Mouse (Mus musculus) heart, adult 2 months (tissue): ENCODE measurements around the gene Them7. TPM values are rescaled to one million over a fixed set of nuclear protein-coding genes. Genes with fewer than 3 reads are reported as not detected.
A peak's percentile ranks its signal among the peaks of the same experiment; 100 is the strongest.

ENCODE experiments used
- DNase-seq, 2 experiments: peaks; one replicate each; pipeline ENCODE4 v3.0.0; 2021
- H3K27ac ChIP-seq: fragments of 200-600 bp; 2 replicates; pipeline ENCODE4 v1.8.1; 2022
- H3K27me3 ChIP-seq: fragments of 200-500 bp; 2 replicates; pipeline ENCODE4 v1.6.1; 2012; ENCODE audit warnings: mild to moderate bottlenecking, low read length, inconsistent platforms, mixed read lengths; ENCODE audit not compliant: control insufficient read depth, insufficient read depth
- H3K36me3 ChIP-seq: fragments of 200-500 bp; 2 replicates; pipeline ENCODE4 v1.6.1; 2012; ENCODE audit warnings: low read length, inconsistent platforms; ENCODE audit not compliant: control insufficient read depth, insufficient read depth
- H3K4me1 ChIP-seq: fragments of 200-500 bp; 2 replicates; pipeline ENCODE4 v1.6.1; 2011; ENCODE audit warnings: low read length; ENCODE audit not compliant: control insufficient read depth, insufficient read depth
- H3K4me3 ChIP-seq: fragments of 200-600 bp; 2 replicates; pipeline ENCODE4 v1.8.1; 2022
- H3K79me2 ChIP-seq: fragments of 200-500 bp; replicated peaks from 2 replicates; pipeline ENCODE4 v1.6.1; 2012; ENCODE audit warnings: mild to moderate bottlenecking, inconsistent platforms, low read length, moderate library complexity, mixed read lengths; ENCODE audit not compliant: control insufficient read depth, insufficient read depth
- H3K9ac ChIP-seq: fragments of 200-500 bp; 2 replicates; pipeline ENCODE4 v1.6.1; 2012; ENCODE audit warnings: low read depth, mild to moderate bottlenecking, control low read depth, inconsistent platforms, low read length, mixed read lengths
- CTCF ChIP-seq: fragments of 200-600 bp; IDR thresholded peaks from 2 replicates; pipeline ENCODE4 v1.8.1; 2022; ENCODE audit warnings: antibody characterized with exemption, mild to moderate bottlenecking, moderate library complexity
- EP300 ChIP-seq: fragments of 200-500 bp; IDR thresholded peaks from 2 replicates; pipeline ENCODE4 v1.6.1; 2011; ENCODE audit warnings: low read depth, low read length, control low read depth; ENCODE audit not compliant: insufficient read depth
- POLR2A ChIP-seq: fragments of 200-500 bp; IDR thresholded peaks from 2 replicates; pipeline ENCODE4 v1.6.1; 2011; ENCODE audit warnings: mild to moderate bottlenecking, low read depth, low read length, control low read depth; ENCODE audit not compliant: insufficient read depth
- WGBS: fragments of 180-500 bp; shearing (Covaris S2); methylation state at CpG from one replicate; pipeline ENCODE4 v1.1.7; 2018; 5-methylcytosine and 5-hydroxymethylcytosine counted together
- intact Hi-C: fragments of 180-260 bp; cut with DNase I; formaldehyde crosslinking; loops from one replicate; pipeline ENCODE4 v1.15.1; 2025
- polyA plus RNA-seq: library from polyadenylated mRNA; depleted of rRNA; stranded (reverse); fragments of >200 nt; gene quantifications from 2 replicates; pipeline ENCODE4 v1.2.3, GENCODE M21; 2012
- total RNA-seq, 2 experiments: library from RNA; stranded (reverse); gene quantifications; 2 replicates each; pipeline ENCODE4 v1.2.3; 2021

The Them7 gene
- total and polyA plus RNA-seq, 3 experiments: 0.27 to 2.9 (median 2.5) TPM

DNA sequence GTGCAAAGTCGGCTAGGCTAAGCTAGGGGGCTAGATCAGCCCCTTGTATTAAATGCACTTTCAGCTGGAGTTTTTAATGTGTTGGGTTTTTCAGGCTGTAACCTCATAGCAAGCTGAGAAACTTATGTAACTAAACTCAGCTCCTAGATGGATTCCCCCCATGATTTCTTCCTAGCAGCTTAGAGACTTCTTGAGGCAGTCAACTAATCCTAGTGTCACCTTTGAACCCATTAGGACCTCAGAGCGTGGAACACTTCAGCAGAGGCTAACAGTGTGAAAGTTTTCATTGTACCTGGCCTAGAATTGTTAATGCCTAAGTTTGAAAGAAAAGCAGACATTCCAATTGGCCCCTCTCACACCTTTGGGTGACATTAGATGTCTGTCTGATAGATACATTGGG, 13.7 kb downstream of the Them7 start:
- H3K9ac ChIP-seq: no peak overlapping the region
- H3K4me3 ChIP-seq: no peak overlapping the region
- no peak overlapping the region for H3K27ac ChIP-seq
- no peaks in the 10 kb centered on the region for H3K36me3 ChIP-seq
- no peak for TF ChIP-seq CTCF
- H3K4me1 ChIP-seq: no peaks in the 10 kb centered on the region
- intact Hi-C loops: no loop called here
- no peaks in the 10 kb centered on the region for H3K27me3 ChIP-seq
- no peaks in the 10 kb centered on the region for H3K79me2 ChIP-seq
- no peak for DNase-seq
- 78% methylated on average over 2 of the region's 2 CpGs for WGBS

DNA sequence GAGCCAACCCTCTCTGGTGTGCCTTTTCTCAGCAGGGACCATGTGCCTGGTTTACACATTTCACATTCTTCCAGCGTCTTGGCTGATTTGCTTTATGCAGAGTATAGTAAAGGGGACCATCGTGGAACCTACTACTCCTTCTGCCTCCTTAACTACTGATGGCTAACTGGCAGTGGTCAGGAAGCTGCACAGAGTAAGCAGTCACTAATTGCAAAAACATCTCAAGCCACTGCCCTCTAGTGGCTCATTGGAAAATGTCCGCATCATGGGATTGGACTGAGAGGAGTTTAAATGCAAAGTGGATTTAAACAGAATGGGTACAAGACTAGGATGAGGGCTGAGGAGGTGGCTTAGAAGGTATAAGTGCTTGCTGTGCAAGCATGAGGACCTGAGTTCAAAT, 14.7 kb downstream of the Them7 start:
- H3K27me3 ChIP-seq: no peaks in the 10 kb centered on the region
- intact Hi-C loops: no loop called here
- DNase-seq: peak in 1 of 2 experiments; percentile 9
- H3K79me2 ChIP-seq: no peaks in the 10 kb centered on the region
- no peaks in the 10 kb centered on the region for H3K36me3 ChIP-seq
- H3K27ac ChIP-seq: no peak overlapping the region
- TF ChIP-seq CTCF (peak; percentile 83), POLR2A (no peak)
- H3K4me1 ChIP-seq: no peaks in the 10 kb centered on the region
- H3K9ac ChIP-seq: no peak overlapping the region
- 7% methylated on average over 3 of the region's 3 CpGs for WGBS
- H3K4me3 ChIP-seq: no peak overlapping the region

DNA sequence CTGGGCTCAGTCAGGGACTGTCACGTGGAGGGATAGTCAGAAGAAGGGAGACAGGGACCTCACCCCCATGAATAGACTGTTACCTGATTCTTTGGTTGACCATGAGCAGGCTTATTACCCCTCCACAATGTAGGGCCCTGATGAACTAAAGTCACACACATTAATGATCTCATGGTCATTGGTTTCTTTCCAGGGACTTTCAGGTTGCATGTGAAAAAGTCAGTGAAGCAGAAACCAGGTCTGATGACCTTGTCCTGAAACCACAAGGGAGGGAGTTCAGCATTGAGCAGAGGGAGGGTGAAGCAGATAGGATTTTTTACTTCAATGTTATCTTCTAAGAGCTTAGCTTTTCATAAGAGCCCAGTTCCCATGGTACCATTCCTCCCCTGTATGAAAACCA, 16.5 kb downstream of the Them7 start:
- no peak for DNase-seq

DNA sequence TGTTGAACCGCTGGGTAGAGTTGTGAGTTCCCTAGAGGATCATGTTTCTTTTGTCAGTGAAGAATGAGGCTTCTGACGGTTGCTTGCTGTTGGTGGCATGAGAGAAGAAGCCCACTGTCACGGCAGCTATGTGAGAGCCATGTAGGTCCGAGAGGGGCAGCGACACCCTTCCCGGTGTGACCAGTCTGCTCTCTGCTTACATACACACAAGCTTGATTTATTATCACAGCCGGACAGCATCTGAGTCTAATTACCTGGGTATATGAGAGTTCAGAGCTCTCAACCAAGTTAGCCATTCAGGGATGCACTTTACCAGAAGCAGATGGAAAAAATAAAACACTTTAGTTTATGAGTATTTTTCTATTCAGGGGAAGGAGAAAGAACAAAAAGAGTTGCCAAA, 18.8 kb downstream of the Them7 start:
- no peaks in the 10 kb centered on the region for H3K79me2 ChIP-seq
- intact Hi-C loops: no loop called here
- WGBS: 80% methylated on average over 7 of the region's 7 CpGs

More for the DNA sequence above, 16.5 kb downstream of the Them7 start:
- Histone ChIP-seq H3K27ac (no peak overlapping the region), H3K79me2 (no peaks in the 10 kb centered on the region), H3K9ac (no peak overlapping the region), H3K4me3 (no peak overlapping the region), H3K4me1 (no peaks in the 10 kb centered on the region), H3K36me3 (no peaks in the 10 kb centered on the region), H3K27me3 (no peaks in the 10 kb centered on the region)
- TF ChIP-seq POLR2A: no peak
- intact Hi-C loops: no loop called here
- WGBS: 48% methylated on average over 1 of the region's 1 CpGs

DNA sequence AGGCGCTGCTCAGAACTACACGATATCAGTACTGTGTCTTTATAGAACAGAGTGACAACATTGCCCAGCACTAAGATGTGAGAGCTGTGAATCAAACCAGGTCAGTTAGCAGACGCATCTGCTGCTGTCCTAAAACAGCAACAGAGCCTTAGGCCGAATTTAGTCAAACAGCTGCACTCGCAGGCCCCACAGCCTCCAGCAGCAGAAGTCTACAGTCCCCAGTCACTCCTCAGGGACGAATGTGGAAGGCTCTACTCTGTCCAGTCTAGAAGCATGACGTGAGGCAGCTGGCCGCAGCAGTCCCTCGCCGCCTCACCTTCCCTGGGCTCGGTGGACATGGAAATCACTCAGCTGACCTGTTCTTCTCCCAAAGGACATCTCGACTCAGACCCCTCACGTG, 20.6 kb downstream of the Them7 start:
- H3K4me1 ChIP-seq: no peaks in the 10 kb centered on the region
- H3K27ac ChIP-seq: no peak overlapping the region
- WGBS: 61% methylated on average over 13 of the region's 13 CpGs
- no peak overlapping the region for H3K9ac ChIP-seq
- intact Hi-C loops: no loop called here
- TF ChIP-seq EP300: no peak
- H3K27me3 ChIP-seq: no peaks in the 10 kb centered on the region
- H3K4me3 ChIP-seq: no peak overlapping the region
- no peaks in the 10 kb centered on the region for H3K36me3 ChIP-seq
- no peaks in the 10 kb centered on the region for H3K79me2 ChIP-seq
- DNase-seq: no peak

More for the DNA sequence above, 18.8 kb downstream of the Them7 start:
- Histone ChIP-seq H3K36me3 (no peaks in the 10 kb centered on the region), H3K9ac (no peak overlapping the region), H3K27ac (no peak overlapping the region), H3K4me1 (no peaks in the 10 kb centered on the region), H3K4me3 (no peak overlapping the region), H3K27me3 (no peaks in the 10 kb centered on the region)
- TF ChIP-seq CTCF: no peak
- TF ChIP-seq POLR2A: no peak
- no peak for DNase-seq

DNA sequence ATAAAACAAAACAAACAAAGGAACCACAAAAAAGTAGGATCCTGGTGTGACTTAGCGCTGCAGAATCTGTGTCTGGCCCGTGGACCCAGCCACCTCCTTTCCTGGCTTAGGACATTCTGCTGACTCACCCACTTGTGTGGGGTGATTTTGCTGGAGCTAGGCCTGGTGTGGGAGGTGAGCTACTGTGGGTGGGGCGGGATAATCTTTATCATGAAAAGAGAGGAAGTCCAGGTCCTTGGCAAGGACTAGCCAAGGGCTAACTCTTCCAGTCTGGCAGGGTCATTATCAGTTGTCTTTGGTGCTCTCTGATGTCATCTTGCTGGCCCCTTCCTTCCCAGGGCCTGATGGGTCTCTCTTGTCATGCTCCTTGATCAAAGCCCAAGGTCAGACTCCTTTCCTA, 27.9 kb downstream of the Them7 start:
- Histone ChIP-seq H3K4me1 (no peaks in the 10 kb centered on the region; the same call in 1 of the 2 replicates), H3K79me2 (no peaks in the 10 kb centered on the region), H3K4me3 (no peak overlapping the region), H3K27me3 (no peaks in the 10 kb centered on the region), H3K27ac (no peak overlapping the region), H3K36me3 (no peaks in the 10 kb centered on the region), H3K9ac (no peak overlapping the region)
- peak in 1 of 2 experiments; percentile 27 for DNase-seq
- intact Hi-C loops: no loop called here
- TF ChIP-seq CTCF (no peak), EP300 (no peak), POLR2A (no peak)
- WGBS: 23% methylated on average over 3 of the region's 3 CpGs

DNA sequence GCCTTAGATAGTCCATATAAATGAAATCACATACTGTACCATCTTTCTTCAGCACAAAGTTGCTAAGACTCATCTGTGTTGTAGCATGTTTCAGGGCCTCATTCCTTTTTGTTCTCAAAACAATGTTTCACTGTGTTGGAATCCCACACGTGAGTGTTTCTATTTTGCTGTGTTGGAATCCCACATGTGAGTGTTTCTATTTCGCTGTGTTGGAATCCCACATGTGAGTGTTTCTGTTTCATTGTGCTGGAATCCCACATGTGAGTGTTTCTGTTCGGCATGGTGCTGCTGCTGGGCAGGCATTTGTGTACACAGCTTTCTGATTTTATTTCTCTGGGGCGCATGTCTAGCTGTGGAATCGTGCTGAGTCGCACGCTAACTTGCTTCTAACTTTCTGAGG, 28.7 kb downstream of the Them7 start:
- intact Hi-C loops: no loop called here
- no peaks in the 10 kb centered on the region for H3K79me2 ChIP-seq
- TF ChIP-seq CTCF (no peak), POLR2A (no peak), EP300 (no peak)
- no peak overlapping the region for H3K4me3 ChIP-seq
- no peaks in the 10 kb centered on the region for H3K27me3 ChIP-seq
- no peak for DNase-seq
- WGBS: 67% methylated on average over 7 of the region's 7 CpGs
- no peak overlapping the region for H3K9ac ChIP-seq
- no peak overlapping the region for H3K27ac ChIP-seq
- no peaks in the 10 kb centered on the region; the same call in 1 of the 2 replicates for H3K4me1 ChIP-seq
- no peaks in the 10 kb centered on the region for H3K36me3 ChIP-seq
